Mouse (Mus musculus) intestine, embryonic 15.5 days (tissue): ENCODE measurements around the gene 2810408A11Rik. TPM values are rescaled to one million over a fixed set of nuclear protein-coding genes. Genes with fewer than 3 reads are reported as not detected.
"Not testable (repeated sequence)": the region's sequence is repeated elsewhere in the genome, so short reads cannot be mapped to it uniquely, and the experiment has no call there.

ENCODE experiments used
- ATAC-seq: fragments of 200-750 bp; cut with Nextera tagmentation; 2 replicates; pipeline ENCODE4 v1.8.0; 2017; ENCODE audit warnings: moderate TSS enrichment, moderate library complexity
- H3K27ac ChIP-seq: fragments of 300-500 bp; sonication (generic); 2 replicates; pipeline ENCODE4 v1.5.1; 2015; ENCODE audit warnings: mild to moderate bottlenecking, inconsistent platforms
- H3K27me3 ChIP-seq: fragments of 300-500 bp; sonication (generic); replicated peaks from 2 replicates; pipeline ENCODE4 v1.6.1; 2015; ENCODE audit warnings: inconsistent platforms
- H3K36me3 ChIP-seq: fragments of 300-500 bp; sonication (generic); 2 replicates; pipeline ENCODE4 v1.6.1; 2015; ENCODE audit warnings: inconsistent platforms
- H3K4me1 ChIP-seq: fragments of 300-500 bp; sonication (generic); replicated peaks from 2 replicates; pipeline ENCODE4 v1.6.1; 2015; ENCODE audit warnings: inconsistent platforms
- H3K4me2 ChIP-seq: fragments of 300-500 bp; sonication (generic); replicated peaks from 2 replicates; pipeline ENCODE4 v1.6.1; 2015; ENCODE audit warnings: mild to moderate bottlenecking, inconsistent platforms
- H3K4me3 ChIP-seq: fragments of 300-500 bp; sonication (generic); replicated peaks from 2 replicates; pipeline ENCODE4 v1.5.1; 2015; ENCODE audit warnings: inconsistent platforms
- H3K9ac ChIP-seq: fragments of 300-500 bp; sonication (generic); 2 replicates; pipeline ENCODE4 v1.6.1; 2015; ENCODE audit warnings: inconsistent platforms
- H3K9me3 ChIP-seq: fragments of 300-500 bp; sonication (generic); 2 replicates; pipeline ENCODE4 v1.6.1; 2016; ENCODE audit warnings: inconsistent platforms
- WGBS: fragments of 180-500 bp; shearing (Covaris S2); methylation state at CpG from one replicate; pipeline ENCODE4 v1.1.7; 2015; 5-methylcytosine and 5-hydroxymethylcytosine counted together
- polyA plus RNA-seq: library from polyadenylated mRNA; unstranded; fragments of >200 nt; fragmentation: Nextera tagmentation; extraction: Ambion mirVana; gene quantifications from 2 replicates; pipeline ENCODE4 v1.2.1, GENCODE M21; 2015

2810408A11Rik gene
- polyA plus RNA-seq, 1 experiment from 2014 or later, result 7.7 TPM

DNA sequence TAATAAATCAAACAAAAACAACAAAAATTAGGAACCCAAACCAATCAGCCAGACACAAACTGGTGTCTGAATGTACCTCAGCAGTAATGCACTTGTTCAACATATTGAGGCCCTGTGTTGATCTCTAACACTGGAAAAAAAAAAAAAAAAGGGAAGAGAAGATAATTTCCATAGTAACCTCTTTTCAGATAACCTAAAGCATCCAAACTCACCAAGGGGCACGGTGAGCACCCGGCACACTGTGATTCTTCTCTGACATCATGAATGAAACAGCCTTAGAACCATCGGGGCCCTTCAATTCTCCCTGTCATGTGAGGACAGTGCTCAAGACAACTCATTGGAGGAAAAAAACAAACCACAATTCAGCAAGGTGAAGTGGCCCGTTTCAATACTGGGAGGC lies 28.9 kb upstream of the 2810408A11Rik start:
- Histone ChIP-seq H3K4me2 (no peak overlapping the region), H3K4me3 (no peak overlapping the region), H3K9me3 (no peaks in the 10 kb centered on the region), H3K9ac (no peak overlapping the region), H3K27me3 (no peaks in the 10 kb centered on the region), H3K4me1 (peaks cover 7% of the 10 kb centered on the region; the same call in 1 of the 2 replicates), H3K27ac (no peak overlapping the region), H3K36me3 (no peaks in the 10 kb centered on the region)
- no peak for ATAC-seq
- 57% methylated on average over 4 of the region's 4 CpGs for WGBS

DNA sequence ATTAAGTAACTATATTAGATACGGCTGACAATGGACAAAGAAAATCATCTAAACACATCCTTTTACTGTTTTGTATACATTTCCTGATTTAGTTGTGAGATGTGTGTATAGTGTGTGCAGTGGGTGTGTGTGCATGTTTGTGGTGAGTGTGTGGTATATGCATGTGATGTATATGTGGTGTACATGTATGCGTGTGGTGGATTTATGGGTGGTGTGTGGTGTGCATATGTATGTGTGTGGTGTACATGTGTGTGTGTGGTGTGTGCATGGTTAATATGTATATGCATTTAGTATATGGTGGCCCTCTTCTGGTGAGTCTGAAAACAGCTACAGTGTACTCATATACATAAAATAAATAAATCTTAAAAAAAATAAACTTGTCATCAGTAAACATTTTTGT lies 26.7 kb upstream of the 2810408A11Rik start:
- H3K4me1 ChIP-seq, result 0 out of 2 replicates have a peak, but pooled peaks cover 2% of the 10 kb centered on the region
- H3K4me3 ChIP-seq, result no peak overlapping the region
- no peaks in the 10 kb centered on the region for H3K9me3 ChIP-seq
- no peak overlapping the region for H3K27ac ChIP-seq
- H3K4me2 ChIP-seq, result no peak overlapping the region
- no peaks in the 10 kb centered on the region for H3K36me3 ChIP-seq
- WGBS, result 96% methylated on average over 2 of the region's 2 CpGs
- H3K27me3 ChIP-seq, result no peaks in the 10 kb centered on the region
- no peak for ATAC-seq
- H3K9ac ChIP-seq, result no peak overlapping the region

DNA sequence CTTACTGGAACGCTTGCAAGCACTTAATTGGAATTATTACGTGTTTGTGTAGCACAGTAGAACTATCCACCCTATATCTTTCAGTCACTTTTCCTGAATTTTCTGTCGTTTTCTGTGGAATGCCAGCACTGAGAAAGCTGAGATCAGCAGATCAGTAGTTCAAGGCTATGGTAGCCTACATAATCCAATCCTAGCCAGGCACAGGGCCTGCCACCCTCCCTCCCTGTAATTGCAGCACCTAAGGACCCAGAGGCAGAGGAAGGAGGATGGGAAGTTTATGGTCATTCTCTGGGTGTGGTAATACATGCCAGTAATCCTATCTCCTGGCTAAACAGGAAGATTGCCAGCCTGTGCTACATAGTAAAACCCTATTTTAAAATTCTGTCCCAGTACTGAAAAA lies 22.0 kb upstream of the 2810408A11Rik start:
- Histone ChIP-seq H3K4me1 (peaks cover 13% of the 10 kb centered on the region), H3K36me3 (peaks cover 10% of the 10 kb centered on the region), H3K27ac (peak overlapping the region; percentile 36; the same call in 1 of the 2 replicates), H3K4me2 (peak overlapping the region; percentile 60; the same call in 1 of the 2 replicates), H3K9ac (no peak overlapping the region), H3K4me3 (no peak overlapping the region), H3K9me3 (no peaks in the 10 kb centered on the region), H3K27me3 (no peaks in the 10 kb centered on the region)
- ATAC-seq, result no peak
- WGBS, result 60% methylated on average over 3 of the region's 3 CpGs

- WGBS, result 3% methylated on average over 12 of the region's 12 CpGs
- Histone ChIP-seq H3K4me3 (peak overlapping the region; percentile 83), H3K4me1 (peaks cover 13% of the 10 kb centered on the region), H3K9me3 (no peaks in the 10 kb centered on the region), H3K9ac (peak overlapping the region; percentile 55), H3K27ac (peak overlapping the region; percentile 98), H3K27me3 (no peaks in the 10 kb centered on the region), H3K4me2 (peak overlapping the region; percentile 60), H3K36me3 (peaks cover 11% of the 10 kb centered on the region)
- ATAC-seq, result no peak
Observed at GRCm38 (mm10) chr11:69922012-69922756, 21.4 kb upstream of the 2810408A11Rik start.

DNA sequence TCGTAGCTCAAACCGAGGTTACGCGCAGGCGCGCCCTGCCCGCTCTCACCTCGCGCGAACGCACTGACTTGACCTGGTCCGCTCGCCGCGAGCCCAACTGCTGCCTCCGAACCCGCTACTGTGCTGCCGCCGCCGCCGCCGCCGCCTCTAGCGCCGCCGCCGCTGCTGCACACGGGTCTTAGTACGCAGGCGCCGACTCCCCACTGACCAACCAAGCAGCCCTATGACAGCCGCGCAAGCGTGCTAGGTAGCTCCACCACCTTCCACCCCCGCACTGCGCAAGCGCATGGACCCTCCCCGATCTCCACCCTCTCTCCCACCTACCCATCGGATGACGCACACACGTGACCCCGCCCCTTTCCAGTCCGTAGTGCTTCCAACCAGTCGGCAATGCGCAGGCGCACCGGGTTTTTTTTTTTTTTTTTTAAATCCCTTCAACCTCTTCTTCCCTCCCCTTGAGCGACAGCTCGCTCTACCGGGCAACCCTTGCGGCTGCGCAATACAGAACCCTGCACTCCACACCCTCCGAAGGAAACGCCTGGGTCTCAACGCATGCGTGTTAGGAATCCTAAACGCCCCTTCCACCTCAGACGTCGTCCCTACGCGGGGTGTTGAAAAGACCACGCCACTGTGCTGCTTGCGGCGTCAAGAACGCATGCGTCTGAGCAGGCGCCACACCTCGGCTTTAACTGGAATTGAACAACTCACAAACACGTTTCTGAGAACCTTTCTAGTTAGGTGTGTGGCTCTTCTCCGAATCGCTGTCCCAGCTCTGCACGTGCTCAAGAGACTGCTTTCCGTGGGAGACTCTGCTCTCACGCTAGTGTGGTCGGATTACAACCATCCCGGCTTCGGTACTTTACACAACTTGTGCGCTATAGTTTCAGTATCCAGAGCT lies 20.6 kb upstream of the 2810408A11Rik start, which contains the start of gene Eif5a:
Gene Eif5a, minus strand, starts transcription at position 845 of the 898 bp plus-strand sequence.
- Histone ChIP-seq H3K4me2 (peak within 1 kb of the TSS; percentile 78), H3K36me3 (peaks cover 16% of the 10 kb centered on the region), H3K27me3 (no peaks in the 10 kb centered on the region), H3K4me1 (peaks cover 14% of the 10 kb centered on the region), H3K9me3 (no peaks in the 10 kb centered on the region), H3K27ac (peak within 1 kb of the TSS; percentile 98), H3K4me3 (peak within 1 kb of the TSS; percentile 83), H3K9ac (peak within 1 kb of the TSS; percentile 93)
- peak; percentile 97 for ATAC-seq
- under 1% methylated on average over 78 of the region's 78 CpGs for WGBS

DNA sequence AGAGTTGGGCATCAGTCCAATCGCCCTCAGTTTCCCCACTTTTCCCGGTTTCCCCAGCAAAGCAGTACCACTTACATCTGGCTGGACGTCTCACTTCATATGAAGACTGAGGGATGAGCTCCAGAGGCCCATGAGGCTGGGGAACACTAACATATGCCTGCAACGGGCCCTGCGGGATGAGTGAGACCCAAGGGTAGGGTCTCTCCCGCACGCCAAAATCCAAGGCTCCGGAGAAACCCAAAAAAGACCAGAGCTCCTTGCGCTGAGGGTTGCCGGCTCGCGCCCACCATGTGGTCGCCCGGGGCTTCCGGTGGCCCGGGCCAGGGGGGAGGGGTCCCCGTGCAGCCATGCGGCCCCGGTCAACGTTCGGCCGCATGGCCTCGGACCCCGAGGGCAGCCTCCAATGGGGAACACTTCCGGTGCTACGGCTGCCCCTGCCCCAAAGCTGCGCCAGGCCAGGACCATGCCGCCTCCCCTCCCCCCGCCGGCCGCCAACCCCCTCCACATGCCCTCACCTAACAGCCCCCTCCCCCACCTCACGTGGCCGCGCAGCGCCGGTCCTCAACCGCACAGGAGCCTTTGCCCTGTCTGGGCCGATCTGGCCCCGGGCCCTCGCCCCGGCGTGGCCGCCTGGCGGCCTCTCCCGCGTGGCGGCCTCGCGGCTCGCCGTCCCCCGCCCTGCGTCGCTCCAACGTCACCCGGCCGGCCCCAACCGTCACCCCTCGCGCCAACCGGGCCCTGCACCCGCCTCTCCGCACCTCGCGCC lies 19.7 kb upstream of the 2810408A11Rik start:
- WGBS, result under 1% methylated on average over 63 of the region's 65 CpGs
- ATAC-seq, result peak; percentile 27
- peak overlapping the region; percentile 78 for H3K4me2 ChIP-seq

DNA sequence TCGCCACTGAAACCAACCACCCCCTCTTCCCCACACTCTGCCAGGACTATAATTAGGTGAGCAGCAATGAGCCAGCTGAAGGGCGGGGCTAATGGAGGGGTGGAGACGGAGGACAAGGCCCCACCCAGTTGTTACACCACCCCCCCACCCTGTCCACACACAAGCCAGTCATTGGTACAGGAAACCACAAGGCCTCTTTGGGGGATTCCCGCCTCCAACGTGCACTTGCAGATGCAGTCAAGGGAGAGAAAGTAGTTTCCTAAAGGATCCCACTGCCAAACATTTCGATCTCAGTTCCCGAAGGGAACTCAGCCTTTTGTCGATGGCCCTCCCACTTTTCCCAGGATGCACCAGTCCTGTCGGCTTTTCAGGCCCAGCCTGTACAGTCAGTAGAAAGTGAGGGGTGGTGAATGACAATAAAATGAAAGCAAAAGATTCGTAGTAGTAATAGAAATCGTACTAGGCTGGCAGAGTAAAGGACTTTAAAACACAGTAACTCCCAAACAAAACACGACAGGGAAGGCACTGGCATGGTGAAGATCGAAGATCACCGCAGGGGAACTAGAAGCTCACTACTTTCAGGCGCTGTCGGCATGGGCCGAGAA lies 19.0 kb upstream of the 2810408A11Rik start:
- Histone ChIP-seq H3K27ac (peak overlapping the region; percentile 98), H3K27me3 (no peaks in the 10 kb centered on the region), H3K4me1 (peaks cover 28% of the 10 kb centered on the region), H3K4me3 (peak overlapping the region; percentile 83), H3K4me2 (peak overlapping the region; percentile 78), H3K36me3 (peaks cover 25% of the 10 kb centered on the region), H3K9me3 (no peaks in the 10 kb centered on the region), H3K9ac (peak overlapping the region; percentile 93)
- WGBS, result under 1% methylated on average over 17 of the region's 17 CpGs
- peak; percentile 40 for ATAC-seq

More for the DNA sequence above, 19.7 kb upstream of the 2810408A11Rik start:
- H3K27ac ChIP-seq, result peak overlapping the region; percentile 98
- peak overlapping the region; percentile 93 for H3K9ac ChIP-seq
- H3K4me3 ChIP-seq, result peak overlapping the region; percentile 83
- H3K9me3 ChIP-seq, result no peaks in the 10 kb centered on the region
- peaks cover 23% of the 10 kb centered on the region for H3K4me1 ChIP-seq
- H3K36me3 ChIP-seq, result peaks cover 25% of the 10 kb centered on the region
- H3K27me3 ChIP-seq, result no peaks in the 10 kb centered on the region

DNA sequence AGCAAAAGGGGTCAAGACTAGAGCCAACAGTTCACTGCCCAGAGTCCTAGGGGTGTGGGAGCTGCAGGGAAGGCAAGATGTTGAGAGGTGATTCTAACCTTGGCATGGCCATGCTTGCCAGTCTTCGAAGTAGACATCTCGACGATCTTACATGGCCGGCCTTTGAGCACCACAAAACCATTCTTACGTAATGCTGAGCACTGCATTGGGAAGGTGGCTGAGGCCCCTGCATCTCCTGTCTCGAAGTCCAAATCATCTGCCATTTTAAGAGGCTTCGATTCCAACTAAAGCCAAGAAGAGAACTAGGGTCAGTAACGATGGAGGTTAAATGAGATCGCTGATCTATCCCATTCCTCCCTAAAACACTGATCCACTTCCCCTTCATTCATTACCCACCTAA lies 18.3 kb upstream of the 2810408A11Rik start:
- no peaks in the 10 kb centered on the region for H3K9me3 ChIP-seq
- 78% methylated on average over 9 of the region's 9 CpGs for WGBS
- H3K27me3 ChIP-seq, result no peaks in the 10 kb centered on the region
- ATAC-seq, result no peak
- H3K9ac ChIP-seq, result peak overlapping the region; percentile 93; the same call in 1 of the 2 replicates
- peak overlapping the region; percentile 83 for H3K4me3 ChIP-seq
- peaks cover 25% of the 10 kb centered on the region for H3K36me3 ChIP-seq
- H3K4me1 ChIP-seq, result peaks cover 33% of the 10 kb centered on the region
- H3K27ac ChIP-seq, result no peak overlapping the region
- H3K4me2 ChIP-seq, result peak overlapping the region; percentile 78

- Histone ChIP-seq H3K9ac (no peak overlapping the region), H3K36me3 (peaks cover 25% of the 10 kb centered on the region), H3K4me2 (no peak overlapping the region), H3K27me3 (no peaks in the 10 kb centered on the region), H3K27ac (no peak overlapping the region), H3K9me3 (no peaks in the 10 kb centered on the region), H3K4me1 (peaks cover 39% of the 10 kb centered on the region), H3K4me3 (no peak overlapping the region)
- 81% methylated on average over 5 of the region's 5 CpGs for WGBS
- ATAC-seq, result no peak
Observed at GRCm38 (mm10) chr11:69918118-69918517, 17.3 kb upstream of the 2810408A11Rik start.

- H3K9me3 ChIP-seq, result no peaks in the 10 kb centered on the region
- WGBS, result 83% methylated on average over 8 of the region's 8 CpGs
- no peak overlapping the region for H3K4me2 ChIP-seq
- ATAC-seq, result no peak
- H3K36me3 ChIP-seq, result peaks cover 27% of the 10 kb centered on the region
- H3K9ac ChIP-seq, result no peak overlapping the region
- H3K27ac ChIP-seq, result no peak overlapping the region
- peaks cover 38% of the 10 kb centered on the region for H3K4me1 ChIP-seq
- no peak overlapping the region for H3K4me3 ChIP-seq
- H3K27me3 ChIP-seq, result no peaks in the 10 kb centered on the region
Observed at GRCm38 (mm10) chr11:69917379-69917948, 16.7 kb upstream of the 2810408A11Rik start.

DNA sequence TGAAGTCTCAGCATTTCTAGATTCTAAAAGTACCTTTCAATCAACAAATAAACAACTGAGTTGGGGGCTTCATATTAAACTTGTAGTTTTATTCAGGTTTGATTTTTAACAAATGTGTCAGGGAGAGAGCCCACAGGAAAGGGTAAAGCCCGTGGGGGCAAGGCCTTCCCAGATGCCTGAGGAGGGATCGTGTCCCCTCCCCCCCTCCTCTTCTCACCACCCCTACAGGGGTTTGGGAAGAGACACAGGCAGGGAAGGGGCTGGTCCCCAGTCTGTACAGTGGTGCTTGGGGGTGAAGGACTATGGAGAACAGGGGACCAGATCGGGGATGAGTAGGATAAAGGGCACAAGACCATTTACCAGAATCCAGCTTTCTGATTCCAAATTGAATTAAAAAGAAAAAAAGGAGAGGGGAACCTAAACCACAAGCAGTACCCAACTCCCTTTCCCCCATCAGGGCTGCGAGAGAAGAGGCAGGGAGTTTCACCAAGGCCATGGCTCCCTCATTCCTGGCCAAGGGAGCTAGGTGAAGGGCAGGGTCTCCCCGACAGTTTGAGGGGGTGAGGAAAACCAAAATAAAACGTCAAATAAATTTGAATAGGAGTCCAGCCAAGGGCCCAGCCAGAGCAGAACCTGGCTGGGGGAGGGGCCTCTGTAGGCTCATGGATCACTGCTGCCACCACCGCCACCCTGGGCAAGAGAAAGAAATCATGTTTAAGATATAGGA lies 16.0 kb upstream of the 2810408A11Rik start:
- WGBS, result 66% methylated on average over 7 of the region's 7 CpGs
- H3K9me3 ChIP-seq, H3K4me3 ChIP-seq, H3K9ac ChIP-seq, H3K27me3 ChIP-seq, H3K27ac ChIP-seq, H3K4me2 ChIP-seq, ATAC-seq: not testable (repeated sequence)
- Histone ChIP-seq H3K4me1 (peaks cover 38% of the 10 kb centered on the region), H3K36me3 (peaks cover 34% of the 10 kb centered on the region)
